Comparison of ENCODE assay signal across 27 mouse cellular contexts in genomic region chr17:83088471-83088870, GRCm38 (mm10).
A peak's percentile ranks its signal among the peaks of the same experiment; 100 is the strongest.
DNase-seq lines count a peak whose midpoint lies in the region; ATAC-seq and TF ChIP-seq lines count a peak whose summit lies in the region.
"Had no signal": no experiment of that assay in that cellular context is flagged by ENCODE, and none has a peak within 500 bp of the region (broad histone marks: within the 10 kb centered on the region; RNA-seq: fewer than 3 reads in every experiment).

No protein-coding gene starts in this region.

- peak; percentile 60; the same call in 1 of the 2 replicates for ATAC-seq in neutrophil, adult 5-6 weeks (ENCODE audit: extremely low read depth, insufficient number of reproducible peaks, low FRiP score, poor library complexity, severe bottlenecking)
- ATAC-seq: activated CD4-positive, CD25-positive, alpha-beta regulatory T cell, adult 4 months; forebrain, embryonic 14.5 days; forebrain, embryonic 16.5 days; Patski had no signal

- no peak overlapping the region for H3K27ac ChIP-seq in gastrocnemius, adult 2 months
- H3K27ac ChIP-seq: embryonic facial prominence, embryonic 13.5 days; embryonic facial prominence, embryonic 15.5 days; forebrain, embryonic 10.5 days; forebrain, embryonic 12.5 days had no signal

- TF ChIP-seq CTCF in gastrocnemius, adult 2 months (IDR thresholded peaks at IDR 0.05) = no peak

- intact Hi-C loops in gastrocnemius, adult 2 months (cut with DNase I) = loop anchor here (5.0 kb wide), 1 partner anchor 139 kb away; no protein-coding TSS in a partner anchor

- peak; percentile 12 to 28 for DNase-seq in spleen, postnatal 36 days (ENCODE audit: low spot score in 2 of 2)
- no peak for DNase-seq in spleen, postnatal 10 days (ENCODE audit: low spot score in 2 of 2)
- DNase-seq in A20 (ENCODE audit: low read depth, low spot score) = peak; percentile 59
- DNase-seq in B cell, adult 2 months = peak; percentile 7 to 27
- DNase-seq in gastrocnemius, adult 2 months = no peak
- no peak for DNase-seq in adrenal gland, adult (ENCODE audit: inconsistent age in 2 of 2, low spot score in 1 of 2)
- DNase-seq in gastrocnemius, adult 8-10 months (ENCODE audit: low spot score in 2 of 2) = no peak
- DNase-seq: adrenal gland, adult 2 months; adrenal gland, postnatal 10 days; adrenal gland, postnatal 25 days; cerebellum, adult 11 months; cerebellum, adult 18-20 months; cerebellum, adult 8-10 months; cerebellum, adult 9-11 months; cerebellum, postnatal 14 days; cerebellum, postnatal 36 days; embryo, embryonic 11 days had no signal

- H3K4me3 ChIP-seq in gastrocnemius, adult 2 months = no peak overlapping the region
- H3K4me3 ChIP-seq: embryonic facial prominence, embryonic 13.5 days; embryonic facial prominence, embryonic 15.5 days; erythroblast, embryonic 14.5 days; forebrain, embryonic 10.5 days; forebrain, embryonic 12.5 days had no signal

Comparison
In these comparisons a context has a peak if more than half of its experiments do, and no peak if none do; other contexts are left out.
1. DNase-seq: peak in spleen, postnatal 36 days (2 of 2), A20 (single experiment) and B cell, adult 2 months (2 of 2); none in spleen, postnatal 10 days (0 of 2), gastrocnemius, adult 2 months (single experiment), adrenal gland, adult (0 of 2) and gastrocnemius, adult 8-10 months (0 of 2).